Mouse (Mus musculus): ENCODE measurements around the gene Gm10382. TPM values are rescaled to one million over a fixed set of nuclear protein-coding genes. Genes with fewer than 3 reads are reported as not detected.

Gm10382 gene
- total and polyA plus RNA-seq, 3 experiments, result 0.65 to 0.96 TPM; not detected in 1

GRCm38 (mm10) chr5:125407910-125408575 is 18.9 kb downstream of the Gm10382 start (continued):
- TF ChIP-seq USF1 (IDR thresholded peaks at IDR 0.05; ENCODE audit: low read depth, low read length) (peak; percentile 21; the same call in 1 of the 2 replicates), POLR2AphosphoS5 (IDR thresholded peaks at IDR 0.05; ENCODE audit: borderline replicate concordance, low read depth, low read length) (no peak), MEF2A (IDR thresholded peaks at IDR 0.05; ENCODE audit: extremely low read depth, insufficient replicate concordance, low read depth, low read length, poor library complexity, severe bottlenecking) (no peak), TBP (IDR thresholded peaks at IDR 0.05; ENCODE audit: low read depth, low read length) (0 out of 2 replicates have a peak, but pooled peaks have one; percentile 44), JUND (IDR thresholded peaks at IDR 0.05; ENCODE audit: low read depth, low read length) (no peak), CHD2 (IDR thresholded peaks at IDR 0.05; ENCODE audit: low read length) (no peak), CHD1 (IDR thresholded peaks at IDR 0.05; ENCODE audit: low read depth, low read length) (0 out of 2 replicates have a peak, but pooled peaks have one; percentile 38), KAT2A (conservative IDR thresholded peaks at IDR 0.05; ENCODE audit: low read depth, low read length) (no peak), MAFK (IDR thresholded peaks at IDR 0.05; ENCODE audit: borderline replicate concordance, low read depth, low read length) (no peak)

- no peaks in the 10 kb centered on the region; the same call in 1 of the 2 replicates for H3K79me2 ChIP-seq (ENCODE audit: control insufficient read depth, insufficient read depth, low read length, poor library complexity)
- H3K27me3 ChIP-seq (ENCODE audit: control insufficient read depth in 1 of 2, insufficient read depth in 2 of 2, low read length in 2 of 2), result no peaks in the 10 kb centered on the region
- H3K36me3 ChIP-seq (ENCODE audit: control insufficient read depth in 1 of 2, insufficient read depth in 2 of 2, low read length in 2 of 2), result peaks cover 0 to 5% of the 10 kb centered on the region in 2 experiments; a peak in 1 of 4 replicates
- H3K9ac ChIP-seq (ENCODE audit: control insufficient read depth, low read depth, low read length, poor library complexity, severe bottlenecking), result peak overlapping the region; percentile 80
- peaks cover 0 to 6% of the 10 kb centered on the region in 2 experiments; a peak in 1 of 4 replicates for H3K4me1 ChIP-seq (ENCODE audit: control insufficient read depth in 1 of 2, insufficient read depth in 2 of 2, low read length in 2 of 2)
- peak; percentile 94 for DNase-seq (ENCODE audit: low read depth, low spot score)
- peak overlapping the region; percentile 84 for H3K27ac ChIP-seq (ENCODE audit: control insufficient read depth, low read depth, low read length)
- H3K4me3 ChIP-seq (ENCODE audit: control insufficient read depth in 1 of 2, insufficient read depth in 1 of 2, low read depth in 2 of 2, low read length in 2 of 2), result peak overlapping the region; percentile 72 to 87
- no peaks in the 10 kb centered on the region for H3K9me3 ChIP-seq (replicated peaks; ENCODE audit: insufficient read depth, low read length)
- TF ChIP-seq TBP (IDR thresholded peaks at IDR 0.05; ENCODE audit: low read depth, low read length), result peak; percentile 98
- TF ChIP-seq POLR2AphosphoS5 (IDR thresholded peaks at IDR 0.05; ENCODE audit: borderline replicate concordance, low read depth, low read length), result no peak
- TF ChIP-seq POLR2A (IDR thresholded peaks at IDR 0.05; ENCODE audit: control insufficient read depth in 1 of 2, insufficient read depth in 1 of 2, low read depth in 1 of 2, low read length in 2 of 2, poor library complexity in 1 of 2), result no peak
- no peak for TF ChIP-seq ZNF384 (IDR thresholded peaks at IDR 0.05; ENCODE audit: low read depth, low read length)
- TF ChIP-seq ELF1 (IDR thresholded peaks at IDR 0.05; ENCODE audit: low read depth, low read length), result peak; percentile 62
- TF ChIP-seq USF2 (IDR thresholded peaks at IDR 0.05; ENCODE audit: borderline replicate concordance in 1 of 2, insufficient read depth in 1 of 2, low read depth in 1 of 2, low read length in 2 of 2), result no peak
- TF ChIP-seq CTCF (IDR thresholded peaks at IDR 0.05 in 2 of 3, conservative IDR thresholded peaks at IDR 0.05 in 1 of 3; ENCODE audit: control insufficient read depth in 1 of 3, insufficient read depth in 1 of 3, low read depth in 2 of 3, low read length in 3 of 3, poor library complexity in 1 of 3, severe bottlenecking in 1 of 3), result no peak
- TF ChIP-seq RCOR1 (IDR thresholded peaks at IDR 0.05; ENCODE audit: low read depth, low read length), result no peak
- TF ChIP-seq E2F4 (IDR thresholded peaks at IDR 0.05; ENCODE audit: borderline replicate concordance, low read depth, low read length), result 0 out of 2 replicates have a peak, but pooled peaks have one; percentile 66
- TF ChIP-seq HCFC1 (IDR thresholded peaks at IDR 0.05; ENCODE audit: low read depth, low read length), result no peak; the same call in 1 of the 2 replicates
- TF ChIP-seq EP300 (IDR thresholded peaks at IDR 0.05; ENCODE audit: low read depth in 1 of 2, low read length in 2 of 2), result no peak
- TF ChIP-seq CHD1 (IDR thresholded peaks at IDR 0.05; ENCODE audit: low read depth, low read length), result no peak
- peak; percentile 34; the same call in 1 of the 2 replicates for TF ChIP-seq ETS1 (IDR thresholded peaks at IDR 0.05; ENCODE audit: low read depth, low read length)
- no peak for TF ChIP-seq JUND (IDR thresholded peaks at IDR 0.05; ENCODE audit: low read depth, low read length)
- TF ChIP-seq ZMIZ1 (IDR thresholded peaks at IDR 0.05; ENCODE audit: low read depth, low read length), result no peak
- TF ChIP-seq TAL1 (IDR thresholded peaks at IDR 0.05; ENCODE audit: low read length), result peak; percentile 26; the same call in 1 of the 2 replicates
- TF ChIP-seq MYC (IDR thresholded peaks at IDR 0.05; ENCODE audit: low read depth, low read length), result peak; percentile 40; the same call in 1 of the 2 replicates
- TF ChIP-seq ZC3H11A (IDR thresholded peaks at IDR 0.05; ENCODE audit: low read depth, low read length), result no peak
- TF ChIP-seq RAD21 (IDR thresholded peaks at IDR 0.05; ENCODE audit: low read depth, low read length), result no peak
- no peak for TF ChIP-seq UBTF (IDR thresholded peaks at IDR 0.05; ENCODE audit: borderline replicate concordance, insufficient read depth, low read depth, low read length)
- TF ChIP-seq TCF12 (IDR thresholded peaks at IDR 0.05; ENCODE audit: low read depth, low read length), result no peak
- TF ChIP-seq SMC3 (IDR thresholded peaks at IDR 0.05; ENCODE audit: low read depth, low read length), result no peak
- TF ChIP-seq MYB (IDR thresholded peaks at IDR 0.05; ENCODE audit: low read depth, low read length), result no peak
- 0 out of 2 replicates have a peak, but pooled peaks have one; percentile 30 for TF ChIP-seq SIN3A (IDR thresholded peaks at IDR 0.05; ENCODE audit: low read length)
- TF ChIP-seq POLR2AphosphoS2 (IDR thresholded peaks at IDR 0.05; ENCODE audit: low read length), result no peak
- TF ChIP-seq BHLHE40 (IDR thresholded peaks at IDR 0.05; ENCODE audit: borderline replicate concordance, low read depth, low read length), result no peak
- TF ChIP-seq ZKSCAN1 (IDR thresholded peaks at IDR 0.05; ENCODE audit: low read depth, low read length), result no peak
- no peak for TF ChIP-seq MXI1 (IDR thresholded peaks at IDR 0.05; ENCODE audit: low read depth, low read length)
Observed at GRCm38 (mm10) chr5:125408842-125409241, 19.7 kb downstream of the Gm10382 start.

All from MEL (cell line).